Mouse (Mus musculus): ENCODE results near the gene Hbs1l. TPM values are rescaled to one million over a fixed set of nuclear protein-coding genes. Genes with fewer than 3 reads are reported as not detected.

Gene Hbs1l
- total RNA-seq, 1 experiment from 2014 or later: 83.7 TPM

- ATAC-seq (ENCODE audit: extremely low read depth, insufficient number of reproducible peaks, low FRiP score, poor library complexity, severe bottlenecking): no peak
These were observed 3.2 kb downstream of the Hbs1l start for GRCm38 (mm10) chr10:21298972-21299371.

- ATAC-seq (ENCODE audit: extremely low read depth, insufficient number of reproducible peaks, low FRiP score, poor library complexity, severe bottlenecking): no peak
These were observed 6.0 kb downstream of the Hbs1l start for GRCm38 (mm10) chr10:21301822-21302221.

DNA sequence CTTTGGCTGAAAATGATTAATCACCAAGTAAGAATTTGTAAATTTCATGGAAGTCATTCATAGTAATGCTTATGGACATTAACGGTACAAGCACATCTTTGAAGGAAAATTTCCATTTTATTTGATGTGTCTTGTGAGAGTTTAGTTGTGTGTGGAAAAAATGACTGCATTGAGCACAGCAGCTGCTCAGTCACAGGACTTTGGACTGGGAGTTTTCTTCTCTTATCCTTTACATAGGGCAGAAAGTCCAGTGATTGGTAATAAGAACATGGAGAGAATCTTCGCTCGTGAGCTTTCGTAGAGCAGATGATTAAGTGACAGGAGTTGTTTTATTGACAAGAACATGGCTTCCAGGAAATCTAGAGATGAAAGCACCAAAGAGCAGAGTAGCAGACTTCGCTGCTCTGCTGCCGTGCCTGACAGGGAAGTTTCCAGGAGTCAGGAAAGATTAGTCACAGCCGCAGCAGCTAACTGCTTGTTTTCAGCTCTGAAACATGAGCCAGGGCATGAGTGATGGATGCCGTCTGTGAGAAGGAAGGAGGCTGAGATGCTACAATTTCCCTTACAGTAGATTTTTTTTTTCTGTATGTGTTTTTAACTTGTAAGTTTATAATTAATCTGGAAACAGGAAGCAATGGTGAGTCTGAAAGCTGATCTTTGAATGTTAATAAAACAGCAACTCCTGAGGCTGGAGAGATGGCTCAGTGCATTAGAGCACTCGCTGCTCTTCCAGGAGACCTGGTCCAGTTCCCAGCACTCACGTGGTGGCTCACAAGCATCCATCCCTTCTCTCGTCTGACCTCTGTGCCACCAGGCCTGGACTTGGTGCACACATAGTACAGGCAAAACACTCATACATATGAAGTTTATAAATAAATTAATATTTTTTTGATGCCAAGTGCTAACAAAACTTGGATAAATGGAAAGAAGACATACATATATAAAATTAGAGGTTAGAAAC lies 9.2 kb downstream of the Hbs1l start:
- no peak for ATAC-seq (ENCODE audit: extremely low read depth, insufficient number of reproducible peaks, low FRiP score, poor library complexity, severe bottlenecking)

DNA sequence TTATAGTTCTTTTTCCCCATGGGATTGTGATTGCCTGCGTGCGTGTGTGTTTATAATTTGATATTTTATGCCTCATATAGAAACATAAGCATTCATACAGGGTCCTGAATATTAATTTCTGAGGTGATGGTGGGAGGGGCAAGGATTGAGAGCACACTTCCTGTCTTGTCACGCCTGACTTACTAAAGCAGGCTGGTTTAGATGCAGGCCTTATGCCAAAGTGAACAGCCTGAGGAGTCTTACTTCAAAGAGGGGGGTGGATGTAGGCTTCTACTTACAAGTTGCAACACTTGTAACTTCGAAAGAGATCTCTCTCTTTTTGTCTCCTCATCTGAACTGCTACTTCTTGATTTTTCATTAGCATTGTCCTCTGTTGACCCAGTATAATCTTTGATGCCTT lies 18.0 kb downstream of the Hbs1l start:
- ATAC-seq (ENCODE audit: extremely low read depth, insufficient number of reproducible peaks, low FRiP score, poor library complexity, severe bottlenecking): peak; percentile 33; the same call in 1 of the 2 replicates

- no peak for ATAC-seq (ENCODE audit: extremely low read depth, insufficient number of reproducible peaks, low FRiP score, poor library complexity, severe bottlenecking)
These were observed 20.3 kb downstream of the Hbs1l start for GRCm38 (mm10) chr10:21316123-21316522.

- ATAC-seq (ENCODE audit: extremely low read depth, insufficient number of reproducible peaks, low FRiP score, poor library complexity, severe bottlenecking): no peak
These were observed 22.5 kb downstream of the Hbs1l start for GRCm38 (mm10) chr10:21318250-21318649.

GRCm38 (mm10) chr10:21318996-21319395 lies 23.2 kb downstream of the Hbs1l start:
- ATAC-seq (ENCODE audit: extremely low read depth, insufficient number of reproducible peaks, low FRiP score, poor library complexity, severe bottlenecking): no peak

DNA sequence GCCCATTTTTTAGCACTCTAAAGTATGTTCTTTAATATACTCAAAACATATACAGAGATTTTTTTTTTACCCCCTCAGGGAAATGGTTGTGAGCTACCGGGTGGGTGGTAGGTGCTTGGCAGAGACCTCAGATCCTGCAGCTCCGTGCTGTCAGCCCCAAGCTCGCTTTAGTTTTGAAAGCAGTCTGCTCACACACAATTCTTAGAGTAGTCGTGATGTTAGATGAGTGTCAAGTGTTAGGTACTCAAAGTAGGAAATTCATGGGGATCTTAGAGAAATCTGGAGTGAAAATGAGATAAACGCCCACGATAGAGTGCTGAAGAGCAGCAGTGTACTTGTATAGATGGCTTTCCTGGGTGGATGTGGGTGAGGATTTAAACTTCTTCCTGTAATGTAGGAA lies 24.8 kb downstream of the Hbs1l start:
- no peak for ATAC-seq (ENCODE audit: extremely low read depth, insufficient number of reproducible peaks, low FRiP score, poor library complexity, severe bottlenecking)

- ATAC-seq (ENCODE audit: extremely low read depth, insufficient number of reproducible peaks, low FRiP score, poor library complexity, severe bottlenecking): no peak
These were observed 30.6 kb downstream of the Hbs1l start for GRCm38 (mm10) chr10:21326352-21326751.

DNA sequence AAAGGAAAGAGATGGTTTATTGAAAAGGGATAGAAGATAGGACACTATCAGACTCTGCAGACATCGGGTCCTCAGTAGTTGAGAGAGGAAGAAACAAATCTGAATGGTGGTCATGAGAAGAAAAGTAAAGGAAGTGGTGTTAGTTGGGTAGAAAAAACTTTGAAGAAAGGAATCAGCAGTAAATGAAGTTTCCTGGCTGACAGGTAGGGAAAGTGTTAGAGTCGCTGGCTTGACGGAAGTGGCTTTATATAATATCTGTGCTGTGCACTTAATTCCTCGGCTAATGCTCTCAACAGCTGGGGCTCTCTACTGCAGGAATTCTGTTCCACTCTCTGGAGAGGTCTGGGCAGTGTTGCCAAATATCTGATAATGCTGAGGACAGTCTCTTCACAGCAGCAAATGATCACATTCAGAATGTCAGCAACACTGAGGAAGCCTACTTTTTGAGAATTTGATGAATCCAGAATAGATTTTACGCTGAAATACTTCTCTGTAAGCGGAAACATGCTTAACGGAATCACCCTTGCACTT lies 31.9 kb downstream of the Hbs1l start:
- no peak for ATAC-seq (ENCODE audit: extremely low read depth, insufficient number of reproducible peaks, low FRiP score, poor library complexity, severe bottlenecking)

DNA sequence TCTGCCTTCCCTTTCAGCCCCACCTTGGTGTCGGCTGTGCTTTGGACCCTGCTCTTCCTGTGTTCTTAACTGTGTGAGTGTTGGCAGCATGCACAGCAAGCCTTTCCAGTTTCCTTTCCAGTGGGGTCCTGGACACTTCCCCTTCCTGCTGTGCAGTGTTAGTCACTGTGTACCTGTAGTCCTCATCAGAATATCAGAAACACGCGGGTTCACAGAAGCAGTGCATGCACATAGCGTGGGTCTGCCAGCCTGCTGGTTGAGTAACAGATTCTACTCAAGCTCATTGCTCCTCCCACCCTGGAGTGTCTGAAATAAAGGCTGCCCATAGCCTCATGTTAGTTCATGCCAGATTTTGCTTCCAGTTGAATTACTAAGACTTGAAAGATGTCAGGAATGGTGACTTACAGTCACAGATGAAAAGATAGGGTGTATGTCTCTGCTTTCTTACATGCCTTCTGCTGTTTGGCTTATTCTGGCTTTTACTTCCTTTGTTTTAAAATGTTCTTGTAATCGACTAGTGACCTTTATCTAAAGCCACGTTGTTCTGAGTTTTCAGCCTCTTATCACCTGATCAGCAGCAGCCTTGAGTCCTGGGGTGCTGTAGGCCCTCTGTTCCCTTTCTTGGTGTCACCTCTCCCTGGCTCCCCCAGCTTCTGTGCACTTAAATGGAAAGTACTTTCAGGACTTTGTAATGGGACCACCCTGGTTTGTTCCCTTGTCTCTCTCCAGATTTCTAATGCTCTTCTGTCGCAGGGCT lies 38.7 kb downstream of the Hbs1l start:
- ATAC-seq (ENCODE audit: extremely low read depth, insufficient number of reproducible peaks, low FRiP score, poor library complexity, severe bottlenecking): no peak

GRCm38 (mm10) chr10:21335534-21335933 lies 39.8 kb downstream of the Hbs1l start:
- no peak for ATAC-seq (ENCODE audit: extremely low read depth, insufficient number of reproducible peaks, low FRiP score, poor library complexity, severe bottlenecking)

DNA sequence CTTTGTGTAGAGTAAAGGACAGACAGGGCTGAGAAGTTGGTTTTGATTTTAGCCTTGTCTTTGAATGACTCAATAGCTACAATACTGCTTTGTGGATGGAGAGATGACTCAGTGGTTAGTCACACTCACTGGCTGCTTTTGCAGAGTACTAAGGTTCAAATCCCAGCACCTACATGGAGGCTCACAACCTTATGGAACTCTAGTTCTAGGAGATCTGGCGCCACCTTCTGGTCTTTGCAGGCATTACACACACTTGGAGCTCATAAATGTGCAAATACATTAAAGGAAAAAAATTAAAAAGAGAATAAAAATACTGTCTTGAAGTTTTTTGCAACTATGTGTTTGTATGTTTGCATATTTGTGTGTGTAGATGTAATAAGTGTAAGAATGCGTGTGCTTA lies 41.4 kb downstream of the Hbs1l start:
- no peak for ATAC-seq (ENCODE audit: extremely low read depth, insufficient number of reproducible peaks, low FRiP score, poor library complexity, severe bottlenecking)

- no peak for ATAC-seq (ENCODE audit: extremely low read depth, insufficient number of reproducible peaks, low FRiP score, poor library complexity, severe bottlenecking)
These were observed 45.9 kb downstream of the Hbs1l start for GRCm38 (mm10) chr10:21341706-21342105.

GRCm38 (mm10) chr10:21342331-21343005 lies 46.7 kb downstream of the Hbs1l start:
- ATAC-seq (ENCODE audit: extremely low read depth, insufficient number of reproducible peaks, low FRiP score, poor library complexity, severe bottlenecking): no peak

DNA sequence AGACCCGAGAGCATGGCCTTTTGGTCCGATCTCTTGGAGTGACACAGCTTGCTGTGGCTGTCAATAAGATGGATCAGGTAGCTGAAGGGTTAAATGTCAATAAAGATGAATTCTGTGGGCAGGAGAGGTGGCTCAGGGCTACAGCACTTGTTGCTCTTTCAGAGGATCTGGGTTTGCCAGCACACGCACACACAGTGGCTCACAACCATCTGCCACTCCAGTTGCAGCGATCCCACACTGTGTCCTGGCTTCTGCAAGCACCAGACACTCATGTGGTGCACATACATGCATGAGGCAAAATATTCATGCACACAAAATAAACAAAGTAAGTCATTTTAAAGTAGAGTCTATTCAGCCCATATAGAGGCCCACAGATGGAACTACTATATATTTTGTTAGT lies 51.6 kb downstream of the Hbs1l start:
- no peak for ATAC-seq (ENCODE audit: extremely low read depth, insufficient number of reproducible peaks, low FRiP score, poor library complexity, severe bottlenecking)

DNA sequence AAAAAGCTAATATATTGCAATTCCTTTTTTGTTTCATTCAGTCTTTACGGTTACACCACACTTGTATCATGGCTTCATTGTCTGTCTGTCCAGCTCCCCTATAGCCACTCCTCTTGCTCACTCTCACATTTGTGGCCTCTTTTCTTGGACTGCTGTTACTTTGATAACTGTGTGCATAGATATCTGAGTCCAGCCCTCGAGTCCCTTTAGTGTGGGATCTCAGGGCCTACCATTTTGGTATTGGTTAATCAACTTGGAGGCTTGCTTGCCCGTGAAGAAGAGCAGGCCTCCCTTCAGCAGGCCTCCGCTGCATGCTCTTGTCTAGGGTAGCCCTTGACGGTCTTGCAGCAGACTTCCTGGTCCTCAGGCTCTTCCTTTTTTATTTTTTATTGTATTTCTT lies 53.7 kb downstream of the Hbs1l start:
- no peak for ATAC-seq (ENCODE audit: extremely low read depth, insufficient number of reproducible peaks, low FRiP score, poor library complexity, severe bottlenecking)

- no peak for ATAC-seq (ENCODE audit: extremely low read depth, insufficient number of reproducible peaks, low FRiP score, poor library complexity, severe bottlenecking)
These were observed 54.2 kb downstream of the Hbs1l start for GRCm38 (mm10) chr10:21349946-21350345.

Measured in neutrophil, adult 5-6 weeks (primary cell).